Mouse (Mus musculus) liver, embryonic 16.5 days (tissue): ENCODE data around the gene Msantd2. TPM values are rescaled to one million over a fixed set of nuclear protein-coding genes. Genes with fewer than 3 reads are reported as not detected.

Source experiments
- ATAC-seq: fragments of 200-750 bp; cut with Nextera tagmentation; 2 replicates; pipeline ENCODE4 v1.8.0; 2017; ENCODE audit warnings: low read depth, mild to moderate bottlenecking, moderate number of reproducible peaks, moderate library complexity
- H3K27ac ChIP-seq: fragments of 300-500 bp; sonication (generic); 2 replicates; pipeline ENCODE4 v1.5.1; 2014; ENCODE audit warnings: mild to moderate bottlenecking, low read length
- H3K27me3 ChIP-seq: fragments of 300-500 bp; sonication (generic); 2 replicates; pipeline ENCODE4 v1.6.1; 2014; ENCODE audit warnings: low read depth, low read length, mixed read lengths; ENCODE audit not compliant: control insufficient read depth, insufficient read depth
- H3K36me3 ChIP-seq: fragments of 300-500 bp; sonication (generic); 2 replicates; pipeline ENCODE4 v1.6.1; 2014; ENCODE audit warnings: mild to moderate bottlenecking; ENCODE audit not compliant: control insufficient read depth, insufficient read depth
- H3K4me1 ChIP-seq: fragments of 300-500 bp; sonication (generic); 2 replicates; pipeline ENCODE4 v1.6.1; 2014; ENCODE audit warnings: low read depth, low read length, mixed read lengths; ENCODE audit not compliant: control insufficient read depth
- H3K4me2 ChIP-seq: fragments of 300-500 bp; sonication (generic); 2 replicates; pipeline ENCODE4 v1.6.1; 2014; ENCODE audit warnings: low read depth, low read length, mixed read lengths
- H3K4me3 ChIP-seq: fragments of 300-500 bp; sonication (generic); 2 replicates; pipeline ENCODE4 v1.5.1; 2014; ENCODE audit warnings: low read depth, mild to moderate bottlenecking, low read length
- H3K9ac ChIP-seq: fragments of 300-500 bp; sonication (generic); 2 replicates; pipeline ENCODE4 v1.6.1; 2014; ENCODE audit warnings: low read depth, low read length
- H3K9me3 ChIP-seq: fragments of 300-500 bp; sonication (generic); replicated peaks from 2 replicates; pipeline ENCODE4 v1.6.1; 2016; ENCODE audit warnings: low read length; ENCODE audit not compliant: control insufficient read depth
- WGBS: fragments of 180-500 bp; shearing (Covaris S2); extraction: QIAGEN DNeasy Blood & Tissue Kit; methylation state at CpG from one replicate; pipeline ENCODE4 v1.1.7; 2014; ENCODE audit not compliant: insufficient replicate concordance; 5-methylcytosine and 5-hydroxymethylcytosine counted together
- polyA plus RNA-seq: library from polyadenylated mRNA; unstranded; fragments of >200 nt; fragmentation: Nextera tagmentation; extraction: Ambion mirVana; gene quantifications from 2 replicates; pipeline ENCODE4 v1.2.1, GENCODE M21; 2015

Gene Msantd2
- polyA plus RNA-seq: 2.5 and 2.7 TPM in 2 replicates

DNA sequence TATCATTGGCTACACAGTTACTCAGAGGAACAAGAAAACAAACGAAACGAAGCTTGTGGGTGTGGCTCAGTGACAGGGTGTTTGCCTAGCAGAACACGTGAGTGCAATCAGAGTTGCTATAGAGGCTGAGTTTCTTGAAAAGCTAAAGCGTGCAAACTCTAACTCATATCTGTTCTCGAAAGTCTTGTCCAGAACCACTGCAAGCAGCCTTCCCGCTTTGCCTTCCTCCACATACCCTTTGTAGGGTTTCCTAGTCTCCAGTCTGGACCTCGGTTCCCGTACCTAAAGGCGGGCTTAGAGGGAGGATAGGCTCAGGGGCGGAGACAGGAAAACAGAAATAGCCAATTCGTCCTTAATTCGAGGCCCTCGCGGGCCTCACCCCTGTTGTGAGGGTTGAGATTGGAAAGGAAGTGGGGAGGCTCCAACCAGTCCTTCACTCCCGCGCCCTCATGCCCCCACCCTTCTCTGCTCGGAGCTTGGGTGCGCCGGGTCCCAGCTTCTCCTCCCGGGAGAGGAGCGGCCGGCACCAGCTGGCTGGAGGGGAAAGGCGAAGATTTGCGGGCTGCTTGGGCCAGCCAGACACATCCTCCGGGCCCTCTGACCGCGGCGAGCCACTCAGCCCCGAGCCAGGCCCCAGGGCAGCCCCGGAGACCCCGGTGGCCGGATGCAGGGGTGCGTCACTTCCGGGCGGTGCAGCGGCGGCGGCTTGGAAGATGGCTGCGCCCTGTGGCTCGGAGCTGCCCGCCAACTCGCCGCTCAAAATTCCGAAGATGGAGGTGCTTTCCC is at the start of gene Msantd2:
Gene Msantd2, plus strand, starts transcription at position 709 of the 786 bp plus-strand sequence.
- H3K4me3 ChIP-seq: peak within 1 kb of the TSS; percentile 90
- no peaks in the 10 kb centered on the region for H3K9me3 ChIP-seq
- no peaks in the 10 kb centered on the region for H3K27me3 ChIP-seq
- peak within 1 kb of the TSS; percentile 91 for H3K27ac ChIP-seq
- WGBS: under 1% methylated on average over 43 of the region's 44 CpGs
- ATAC-seq: peak; percentile 91
- H3K36me3 ChIP-seq: no peaks in the 10 kb centered on the region; the same call in 1 of the 2 replicates
- H3K4me2 ChIP-seq: peak within 1 kb of the TSS; percentile 88
- H3K9ac ChIP-seq: peak within 1 kb of the TSS; percentile 90
- peaks cover 13% of the 10 kb centered on the region for H3K4me1 ChIP-seq

DNA sequence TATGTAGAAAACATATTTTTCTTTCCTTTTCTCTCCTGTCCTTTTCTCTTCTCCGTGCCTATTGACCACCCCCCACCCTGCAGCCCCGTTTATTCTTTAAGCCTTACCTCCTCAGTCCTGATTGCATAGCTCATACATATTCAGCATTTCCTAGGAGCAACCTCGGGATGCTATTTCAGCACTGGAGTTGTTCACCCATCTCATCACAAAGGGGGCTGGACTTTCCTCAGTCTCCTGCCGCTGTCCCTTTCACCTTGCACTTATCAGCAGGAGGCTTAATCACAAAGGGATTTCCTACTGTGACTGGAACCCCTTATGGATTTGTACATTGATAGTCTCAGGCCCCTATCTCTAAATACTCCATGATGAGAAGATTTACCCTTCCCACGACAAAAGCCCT is 36.7 kb upstream of the Msantd2 start:
- WGBS: 1% methylated on average over 5 of the region's 5 CpGs

DNA sequence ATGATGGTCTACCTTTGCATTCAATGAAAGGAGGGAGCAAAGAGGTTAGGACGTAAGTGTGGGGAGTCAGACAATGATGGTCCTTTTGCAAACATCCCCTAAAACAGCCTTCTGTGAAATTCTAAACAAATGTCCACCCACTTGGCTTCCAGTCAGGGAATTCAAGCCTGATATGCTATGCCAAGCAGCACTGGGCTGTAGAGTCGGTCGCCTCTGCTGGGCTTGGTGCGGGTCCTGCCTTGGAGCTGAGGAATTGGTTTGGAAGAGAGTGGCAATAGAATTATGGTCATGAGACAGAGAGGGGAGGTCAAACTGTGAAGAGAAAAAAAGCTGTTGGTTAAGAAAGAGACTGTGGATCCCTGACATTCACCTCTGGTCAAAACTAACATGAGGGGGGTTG is 35.8 kb upstream of the Msantd2 start:
- no peaks in the 10 kb centered on the region for H3K9me3 ChIP-seq
- peaks cover 61% of the 10 kb centered on the region for H3K27me3 ChIP-seq
- no peaks in the 10 kb centered on the region for H3K4me1 ChIP-seq
- 34% methylated on average over 4 of the region's 4 CpGs for WGBS
- no peak overlapping the region for H3K27ac ChIP-seq
- H3K36me3 ChIP-seq: no peaks in the 10 kb centered on the region
- ATAC-seq: no peak
- H3K4me2 ChIP-seq: no peak overlapping the region
- H3K4me3 ChIP-seq: no peak overlapping the region
- no peak overlapping the region for H3K9ac ChIP-seq

More for the DNA sequence above, 36.7 kb upstream of the Msantd2 start:
- no peak for ATAC-seq
- Histone ChIP-seq H3K27ac (no peak overlapping the region), H3K9me3 (no peaks in the 10 kb centered on the region), H3K27me3 (peaks cover 52% of the 10 kb centered on the region), H3K36me3 (no peaks in the 10 kb centered on the region), H3K9ac (no peak overlapping the region), H3K4me2 (no peak overlapping the region), H3K4me1 (no peaks in the 10 kb centered on the region), H3K4me3 (no peak overlapping the region)

DNA sequence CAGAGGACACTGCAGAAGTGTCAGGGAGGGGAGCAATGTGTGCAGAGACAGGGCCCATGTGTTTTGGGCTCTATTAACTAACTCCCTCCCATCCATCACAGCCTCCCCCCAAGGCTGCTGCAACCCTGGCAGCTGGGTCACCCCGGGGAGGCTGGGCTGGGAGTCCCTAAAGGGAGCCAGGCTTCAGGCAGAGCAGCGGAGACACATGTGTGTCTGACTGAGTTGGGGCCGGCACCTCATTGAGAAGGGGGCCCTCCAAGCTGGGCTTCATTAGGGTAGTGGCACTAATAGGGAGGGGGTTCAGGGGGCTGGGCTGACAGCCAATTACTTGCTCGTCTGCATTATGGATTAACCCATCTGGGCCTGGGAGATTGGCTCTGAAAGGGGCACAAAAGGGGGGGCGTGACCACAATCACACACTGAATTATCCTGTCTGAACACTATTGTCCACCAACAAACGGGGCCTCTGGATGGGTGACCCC is 35.1 kb upstream of the Msantd2 start:
- no peak overlapping the region for H3K4me2 ChIP-seq
- no peaks in the 10 kb centered on the region for H3K36me3 ChIP-seq
- H3K4me1 ChIP-seq: no peaks in the 10 kb centered on the region
- ATAC-seq: no peak
- no peaks in the 10 kb centered on the region for H3K9me3 ChIP-seq
- no peak overlapping the region for H3K4me3 ChIP-seq
- H3K27ac ChIP-seq: no peak overlapping the region
- 15% methylated on average over 6 of the region's 6 CpGs for whole genome bisulfite sequencing
- no peak overlapping the region for H3K9ac ChIP-seq
- peaks cover 69% of the 10 kb centered on the region for H3K27me3 ChIP-seq

DNA sequence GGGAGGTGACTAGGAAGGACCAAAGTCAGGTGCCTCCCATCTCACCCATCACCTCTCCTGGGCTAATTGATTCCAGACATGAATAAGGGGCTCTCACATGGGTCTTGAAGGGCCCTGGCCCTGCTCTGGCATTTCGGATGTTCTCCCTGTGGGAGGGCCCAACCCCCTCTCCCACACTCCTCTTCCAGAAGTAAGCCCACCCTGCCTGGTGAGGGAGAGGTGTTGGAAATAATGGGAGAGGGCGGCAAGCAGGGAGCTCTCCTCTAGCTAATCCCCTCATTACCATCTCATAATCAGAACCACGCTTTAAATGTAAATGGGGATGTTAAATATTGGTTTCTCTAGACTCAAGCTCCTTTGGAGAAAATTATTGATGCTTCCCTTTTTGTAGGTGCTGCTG is 34.1 kb upstream of the Msantd2 start:
- Histone ChIP-seq H3K4me2 (no peak overlapping the region), H3K27me3 (peaks cover 78% of the 10 kb centered on the region), H3K27ac (no peak overlapping the region), H3K36me3 (no peaks in the 10 kb centered on the region), H3K9me3 (no peaks in the 10 kb centered on the region), H3K4me1 (no peaks in the 10 kb centered on the region), H3K4me3 (no peak overlapping the region), H3K9ac (no peak overlapping the region)
- ATAC-seq: no peak
- WGBS: 6% methylated on average over 3 of the region's 3 CpGs

DNA sequence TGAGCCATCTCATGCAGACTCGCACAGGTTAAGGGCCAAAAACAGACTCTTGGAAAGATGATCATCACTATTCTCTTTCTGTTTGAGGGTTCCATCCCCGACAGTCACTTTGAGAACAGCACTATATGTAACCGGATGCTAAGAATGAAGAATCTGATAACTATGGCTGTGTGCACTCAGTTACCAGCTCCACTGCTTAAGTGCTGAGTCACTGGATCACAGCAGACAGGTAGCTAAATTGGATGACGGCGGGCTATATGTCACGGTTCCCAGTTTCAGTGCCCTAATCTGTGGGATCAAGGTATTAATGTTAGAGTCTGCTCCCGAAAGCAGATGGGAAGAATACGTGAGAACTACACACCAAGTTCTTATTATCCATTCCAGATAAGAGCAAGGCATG is 33.3 kb upstream of the Msantd2 start:
- H3K9ac ChIP-seq: no peak overlapping the region
- H3K27me3 ChIP-seq: peaks cover 87% of the 10 kb centered on the region
- no peaks in the 10 kb centered on the region for H3K9me3 ChIP-seq
- 4% methylated on average over 8 of the region's 8 CpGs for WGBS
- no peak for ATAC-seq
- H3K27ac ChIP-seq: no peak overlapping the region
- H3K4me3 ChIP-seq: no peak overlapping the region
- no peaks in the 10 kb centered on the region for H3K36me3 ChIP-seq
- H3K4me1 ChIP-seq: peaks cover 4% of the 10 kb centered on the region; the same call in 1 of the 2 replicates
- H3K4me2 ChIP-seq: no peak overlapping the region

DNA sequence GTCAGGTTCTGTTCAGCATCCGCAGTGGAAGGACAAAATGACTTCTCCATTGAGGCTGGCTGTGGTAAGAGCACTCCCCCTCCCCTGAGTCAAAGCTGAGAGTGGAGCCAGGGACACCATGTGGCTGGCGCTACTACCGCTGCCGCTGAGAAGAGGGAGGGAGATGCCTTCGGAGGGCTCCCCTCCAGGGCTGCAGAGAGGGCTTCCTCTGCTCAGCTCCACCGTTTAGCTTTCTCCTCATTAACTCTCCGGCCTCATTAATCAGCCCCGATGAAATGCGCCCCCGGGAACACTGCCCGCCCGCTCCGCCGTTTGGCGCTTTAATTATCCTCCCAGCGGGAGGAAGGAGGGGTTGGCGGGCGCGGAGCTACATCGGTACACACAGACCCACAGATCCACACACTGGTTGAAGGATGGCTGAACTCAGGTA is 32.6 kb upstream of the Msantd2 start:
- Histone ChIP-seq H3K9me3 (no peaks in the 10 kb centered on the region), H3K4me1 (peaks cover 4% of the 10 kb centered on the region; the same call in 1 of the 2 replicates), H3K27me3 (peaks cover 90% of the 10 kb centered on the region), H3K4me3 (no peak overlapping the region), H3K4me2 (no peak overlapping the region), H3K27ac (no peak overlapping the region), H3K36me3 (no peaks in the 10 kb centered on the region), H3K9ac (no peak overlapping the region)
- ATAC-seq: no peak
- 0% methylated on average over 19 of the region's 20 CpGs for WGBS

DNA sequence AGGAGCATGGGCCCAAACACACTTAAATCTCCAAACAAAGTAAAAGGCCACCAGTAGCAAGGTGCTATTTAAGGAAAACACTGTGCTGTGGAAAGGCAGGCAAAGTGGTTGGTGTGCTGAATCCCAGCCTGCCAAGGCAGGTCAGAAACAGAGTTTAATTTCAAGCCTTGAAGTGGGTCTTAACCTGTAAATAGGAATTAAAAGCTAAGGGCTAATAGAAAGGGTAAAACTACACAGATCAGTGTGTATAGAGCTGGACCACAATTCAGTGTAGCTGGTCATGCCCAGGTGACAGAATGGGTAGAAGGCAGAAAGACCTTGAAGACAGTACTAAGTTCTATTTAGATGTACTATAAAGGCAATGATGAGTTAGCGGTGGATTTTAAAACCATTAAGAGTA is 32.0 kb upstream of the Msantd2 start:
- Histone ChIP-seq H3K4me1 (peaks cover 4% of the 10 kb centered on the region; the same call in 1 of the 2 replicates), H3K4me2 (no peak overlapping the region), H3K4me3 (no peak overlapping the region), H3K9ac (no peak overlapping the region), H3K36me3 (no peaks in the 10 kb centered on the region), H3K27me3 (peaks cover 95% of the 10 kb centered on the region), H3K9me3 (no peaks in the 10 kb centered on the region), H3K27ac (no peak overlapping the region)
- ATAC-seq: no peak
- WGBS: 56% methylated on average over 1 of the region's 1 CpGs

DNA sequence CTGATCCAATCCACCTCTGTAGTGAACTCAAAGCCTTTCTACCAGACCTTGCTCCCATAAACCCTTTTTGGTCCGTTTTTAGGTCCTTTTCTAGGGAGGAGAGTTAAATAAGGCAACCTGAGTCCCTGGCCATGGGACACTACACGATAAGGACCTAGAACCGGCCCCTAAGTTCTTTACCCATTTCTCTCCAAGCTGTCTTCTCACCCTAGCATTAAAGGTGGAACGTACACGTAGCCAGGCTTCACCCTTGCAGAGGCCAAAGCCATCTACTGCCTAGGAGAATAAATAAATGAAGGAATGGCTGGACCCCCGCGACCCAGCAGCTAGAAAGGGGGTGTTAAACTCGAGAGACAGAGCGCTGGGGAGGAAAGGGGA is 29.5 kb upstream of the Msantd2 start:
- Histone ChIP-seq H3K4me1 (peaks cover 4% of the 10 kb centered on the region; the same call in 1 of the 2 replicates), H3K9me3 (no peaks in the 10 kb centered on the region), H3K27me3 (peaks cover 86% of the 10 kb centered on the region), H3K4me2 (no peak overlapping the region), H3K9ac (no peak overlapping the region), H3K27ac (no peak overlapping the region), H3K4me3 (no peak overlapping the region), H3K36me3 (no peaks in the 10 kb centered on the region)
- no peak for ATAC-seq
- under 1% methylated on average over 9 of the region's 9 CpGs for WGBS
